Mouse (Mus musculus): ENCODE results near the gene Btbd11.
"Not testable (repeated sequence)": the region's sequence is repeated elsewhere in the genome, so short reads cannot be mapped to it uniquely, and the experiment has no call there.

Btbd11 gene

DNA sequence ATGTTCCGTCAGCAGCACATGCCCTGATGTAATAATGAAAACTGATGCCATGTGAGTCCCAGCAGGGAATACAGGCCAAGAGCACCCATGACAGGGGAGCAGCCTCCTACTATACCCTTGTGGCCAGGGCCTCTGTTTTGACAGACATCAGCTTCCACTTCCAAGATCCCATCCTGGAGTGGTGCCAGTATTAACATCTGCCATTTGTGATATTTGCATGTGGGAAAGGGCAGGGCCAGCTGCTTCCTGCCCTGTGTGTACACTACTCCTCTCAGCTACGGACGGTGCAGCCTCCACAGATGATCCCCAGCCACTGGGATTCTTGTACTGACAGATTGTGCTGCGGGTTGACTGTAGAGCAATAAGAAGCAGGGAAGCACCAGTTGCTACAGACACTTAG lies 269.3 kb downstream of the Btbd11 start:
- DNase-seq (ENCODE audit: low spot score in 2 of 2), result peak; percentile 13 to 23

- DNase-seq (ENCODE audit: low spot score in 2 of 2), result no peak
These were observed 271.3 kb downstream of the Btbd11 start for GRCm38 (mm10) chr10:85657886-85658285.

- peak in 1 of 2 experiments; percentile 15 for DNase-seq (ENCODE audit: low spot score in 2 of 2)
These were observed 286.9 kb downstream of the Btbd11 start for GRCm38 (mm10) chr10:85673512-85673921.

GRCm38 (mm10) chr10:85678635-85679034 lies 292.0 kb downstream of the Btbd11 start:
- peak in 1 of 2 experiments; percentile 53 for DNase-seq (ENCODE audit: low spot score in 2 of 2)

DNA sequence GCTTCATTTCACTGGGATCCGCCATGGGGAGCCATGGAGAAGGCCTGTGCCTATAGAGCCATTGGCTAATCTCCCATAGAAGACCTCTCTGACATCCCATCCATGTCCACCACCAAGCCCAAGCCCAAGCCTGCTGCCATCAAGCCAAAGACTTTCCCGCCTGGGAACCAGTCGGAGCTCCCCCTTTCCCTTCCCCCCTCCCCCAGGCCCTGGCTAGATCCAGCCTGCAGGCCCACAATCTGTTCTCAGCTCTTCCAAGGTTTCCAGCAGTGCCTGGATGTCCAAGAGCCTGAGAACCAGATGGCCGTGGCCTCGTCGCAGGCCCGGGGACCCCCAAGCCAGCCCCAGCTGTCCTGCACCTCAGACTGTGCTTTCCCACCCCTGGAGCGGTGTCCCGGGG lies 295.8 kb downstream of the Btbd11 start:
- no peak for DNase-seq (ENCODE audit: low spot score in 2 of 2)

GRCm38 (mm10) chr10:85694429-85694828 lies 307.8 kb downstream of the Btbd11 start:
- not testable (repeated sequence) for DNase-seq (ENCODE audit: low spot score in 2 of 2)

- no peak for DNase-seq (ENCODE audit: low spot score in 2 of 2)
These were observed 313.1 kb downstream of the Btbd11 start for GRCm38 (mm10) chr10:85699721-85700120.

DNA sequence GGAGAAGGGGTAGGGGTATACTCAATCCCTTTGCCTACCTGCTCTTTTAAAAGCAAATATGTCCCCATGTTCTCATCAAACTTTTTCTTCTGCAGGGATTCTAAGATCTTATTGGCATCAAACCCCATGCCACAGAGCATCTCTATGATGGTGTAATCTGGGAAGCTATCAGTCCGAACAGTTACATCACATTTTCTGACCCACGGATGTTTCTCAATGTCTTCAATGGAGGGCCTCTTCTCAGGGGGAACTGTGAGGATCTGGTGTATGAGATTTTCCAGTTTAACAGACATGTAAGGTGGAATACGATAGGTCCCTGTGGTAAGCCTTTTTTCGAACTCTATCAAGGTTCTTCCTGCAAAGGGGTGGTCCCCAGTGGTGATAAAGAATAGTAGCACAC lies 323.2 kb downstream of the Btbd11 start:
- DNase-seq (ENCODE audit: low spot score in 2 of 2), result not testable (repeated sequence)
